Comparison of ENCODE assay signal across 8 mouse cellular contexts in genomic region chr3:37640810-37641209, GRCm38 (mm10). TPM values are rescaled to one million over a fixed set of nuclear protein-coding genes. Genes with fewer than 3 reads are reported as not detected.
DNase-seq lines count a peak whose midpoint lies in the region; ATAC-seq and TF ChIP-seq lines count a peak whose summit lies in the region.

No protein-coding gene starts in this region.

- under 1% methylated on average over 34 of the region's 47 CpGs for WGBS in hindbrain, embryonic 11.5 days

- peak; percentile 69 for DNase-seq in G1E (ENCODE audit: low spot score)
- DNase-seq in cerebellum, adult 18-20 months = peak; percentile 72 to 81
- peak; percentile 26 to 60 for DNase-seq in frontal cortex, postnatal 14 days (ENCODE audit: low spot score in 2 of 2)
- DNase-seq in hindbrain, embryonic 11.5 days (ENCODE audit: low spot score) = peak; percentile 83
- peak; percentile 57 to 60 for DNase-seq in layer of hippocampus, postnatal 25 days (ENCODE audit: extremely low spot score in 1 of 2, low spot score in 1 of 2)
- peak; percentile 85 for DNase-seq in lung, postnatal 10 days
- peak; percentile 85 for DNase-seq in retina, embryonic 14.5 days (ENCODE audit: low spot score)
- peak; percentile 78 to 80 for DNase-seq in thymus, postnatal 36 days

- no peaks in the 10 kb centered on the region for H3K27me3 ChIP-seq in G1E (ENCODE audit: insufficient read depth, low read length)
- no peaks in the 10 kb centered on the region; the same call in 1 of the 2 replicates for H3K27me3 ChIP-seq in hindbrain, embryonic 11.5 days (ENCODE audit: control insufficient read depth, insufficient read depth, low read length)

- peaks cover 38% of the 10 kb centered on the region for H3K36me3 ChIP-seq in G1E (replicated peaks)
- no peaks in the 10 kb centered on the region for H3K36me3 ChIP-seq in hindbrain, embryonic 11.5 days (ENCODE audit: control insufficient read depth, insufficient read depth, low read length)

- H3K4me2 ChIP-seq in hindbrain, embryonic 11.5 days (replicated peaks; ENCODE audit: low read depth, low read length) = peak overlapping the region; percentile 87

- peak overlapping the region; percentile 99 for H3K4me3 ChIP-seq in G1E (ENCODE audit: low read depth, low read length)
- peak overlapping the region; percentile 72 for H3K4me3 ChIP-seq in hindbrain, embryonic 11.5 days (ENCODE audit: low read depth, low read length)

- ATAC-seq in G1E (ENCODE audit: extremely low read depth, insufficient number of reproducible peaks, low FRiP score, poor library complexity, severe bottlenecking) = peak; percentile 45; the same call in 1 of the 2 replicates
- peak; percentile 64 for ATAC-seq in hindbrain, embryonic 11.5 days (ENCODE audit: low FRiP score)

- no peaks in the 10 kb centered on the region for H3K9me3 ChIP-seq in G1E (replicated peaks)
- H3K9me3 ChIP-seq in hindbrain, embryonic 11.5 days (ENCODE audit: control insufficient read depth, low read length) = no peaks in the 10 kb centered on the region

- peak overlapping the region; percentile 73 for H3K9ac ChIP-seq in hindbrain, embryonic 11.5 days (ENCODE audit: low read depth, low read length)

- H3K27ac ChIP-seq in hindbrain, embryonic 11.5 days (ENCODE audit: low read depth, low read length) = peak overlapping the region; percentile 67; the same call in 1 of the 2 replicates

- peaks cover 34% of the 10 kb centered on the region for H3K4me1 ChIP-seq in G1E (ENCODE audit: insufficient read depth, low read depth, low read length)
- no peaks in the 10 kb centered on the region for H3K4me1 ChIP-seq in hindbrain, embryonic 11.5 days (replicated peaks; ENCODE audit: control insufficient read depth, insufficient read depth, low read length)

- peak; percentile 28; the same call in 1 of the 2 replicates for TF ChIP-seq CTCF in G1E (IDR thresholded peaks at IDR 0.05; ENCODE audit: low read depth, low read length)

RNA-seq across cellular contexts. Expression of gene Spry1, which starts 1.1 kb away (rescaled TPM):
- 28.4 and 35.5 TPM in 2 replicates for total RNA-seq in G1E (2014; fragmentation: Nextera tagmentation)
- 3.9 and 4.2 TPM in 2 replicates for total RNA-seq in G1E (2017)
- polyA plus RNA-seq in G1E (2012) = 4.8 and 5.7 TPM in 2 replicates
- 5.8 and 8.0 TPM in 2 replicates for polyA plus RNA-seq in hindbrain, embryonic 11.5 days (2014; fragmentation: Nextera tagmentation; extraction: Ambion mirVana)
- total RNA-seq in layer of hippocampus, postnatal 25 days (2021) = 10 to 100 TPM; 14.0 to 14.2 TPM

Comparison
In these comparisons a context has a peak if more than half of its experiments do, and no peak if none do; other contexts are left out.
1. Peak in every context shown above with its lines: DNase-seq, ATAC-seq, H3K4me3 ChIP-seq and H3K27ac ChIP-seq.